Mouse (Mus musculus) adrenal gland, postnatal 14 days (tissue): ENCODE data around the gene Ugt1a10. TPM values are rescaled to one million over a fixed set of nuclear protein-coding genes. Genes with fewer than 3 reads are reported as not detected.
"Not testable (repeated sequence)": the region's sequence is repeated elsewhere in the genome, so short reads cannot be mapped to it uniquely, and the experiment has no call there.

Source experiments
- DNase-seq: peaks from one replicate; pipeline ENCODE4 v3.0.0; 2021; ENCODE audit warnings: mixed read lengths
- long read RNA-seq, 2 experiments: library from polyadenylated mRNA; stranded (forward); transcript quantifications; one replicate each; pipeline ENCODE4 v2.0.0; 2021
- total RNA-seq: library from RNA; stranded (reverse); gene quantifications from 2 replicates; pipeline ENCODE4 v1.2.3, GENCODE M21; 2021

The Ugt1a10 gene
- total RNA-seq, result 1.4 TPM in 1 of 2 replicates, not detected in the other
- long read RNA-seq, experiment 1, result 0 reads
- long read RNA-seq, experiment 2, result 0 reads

DNA sequence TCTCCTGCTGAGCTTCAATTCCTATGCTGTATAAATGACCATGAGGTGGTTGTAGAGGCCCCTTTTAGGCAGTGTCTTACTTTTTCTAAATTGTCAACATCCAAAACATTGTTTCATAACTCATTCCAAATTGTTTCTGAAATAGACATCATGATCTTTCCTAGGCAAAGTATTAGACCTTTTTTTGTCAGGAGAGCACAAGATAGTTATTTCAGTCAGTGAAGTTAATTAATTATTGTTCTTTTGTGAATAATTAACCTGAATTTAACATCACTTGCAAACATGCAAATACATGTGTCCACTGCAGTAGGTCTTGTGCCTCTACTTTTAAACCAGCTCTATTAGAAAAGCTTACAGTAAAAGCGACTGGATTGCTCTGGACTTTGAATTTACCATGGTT, at the start of gene Ugt1a10:
TSS of gene Ugt1a10 (plus strand) at position 301 of the 400 bp plus-strand sequence.
- DNase-seq, result no peak

DNA sequence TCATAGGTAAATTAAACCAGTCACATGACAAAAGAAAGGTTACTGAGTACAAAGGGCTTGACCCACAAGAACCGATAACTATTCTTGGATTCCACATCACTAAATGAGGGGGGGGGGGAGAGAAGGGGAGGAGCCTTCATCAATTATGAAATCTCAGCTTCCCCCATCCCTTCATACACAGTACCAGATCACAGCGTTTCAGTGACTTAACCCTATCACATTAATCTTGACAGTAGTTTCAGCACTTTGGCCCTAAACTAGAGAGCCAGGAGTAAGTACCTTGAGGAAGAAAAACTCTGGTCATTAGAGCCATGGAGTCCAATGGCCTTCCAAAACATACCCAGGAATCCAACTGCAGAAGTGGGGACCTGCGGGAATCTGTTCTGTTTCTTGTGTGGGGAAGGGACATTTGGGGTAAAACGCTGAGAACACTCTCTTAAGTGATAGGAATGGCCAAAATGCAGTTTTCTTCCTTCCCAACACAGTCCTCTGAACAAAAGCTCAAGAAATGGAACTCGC, 47.4 kb upstream of the Ugt1a10 start:
- DNase-seq, result no peak

DNA sequence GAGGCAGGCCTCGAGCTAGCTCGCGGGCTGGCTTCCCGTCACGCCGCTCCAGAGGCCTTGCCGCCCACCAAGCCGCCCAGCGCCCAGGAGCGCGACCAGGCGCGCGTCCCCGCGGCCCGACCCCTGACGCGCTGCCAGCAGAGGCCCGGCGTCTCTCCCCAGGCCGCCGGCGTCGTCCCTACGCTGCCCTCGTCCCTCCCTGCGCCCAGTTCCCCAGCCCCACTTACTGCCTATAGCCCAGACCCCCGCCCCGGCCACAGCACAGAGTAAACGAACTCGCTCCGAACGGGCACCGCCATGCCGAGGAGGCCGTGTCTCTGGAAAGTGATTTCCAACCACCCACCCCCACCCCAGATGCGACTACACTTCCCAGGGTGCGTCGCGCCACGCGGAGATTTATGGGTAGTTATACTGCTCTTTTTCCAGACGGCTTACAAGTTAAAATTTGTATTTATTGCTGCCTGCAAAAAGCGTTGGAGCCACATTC, 46.9 kb upstream of the Ugt1a10 start, which contains the start of gene Usp40:
TSS of gene Usp40 (minus strand) at position 341 of the 487 bp plus-strand sequence.
- DNase-seq, result peak; percentile 85

DNA sequence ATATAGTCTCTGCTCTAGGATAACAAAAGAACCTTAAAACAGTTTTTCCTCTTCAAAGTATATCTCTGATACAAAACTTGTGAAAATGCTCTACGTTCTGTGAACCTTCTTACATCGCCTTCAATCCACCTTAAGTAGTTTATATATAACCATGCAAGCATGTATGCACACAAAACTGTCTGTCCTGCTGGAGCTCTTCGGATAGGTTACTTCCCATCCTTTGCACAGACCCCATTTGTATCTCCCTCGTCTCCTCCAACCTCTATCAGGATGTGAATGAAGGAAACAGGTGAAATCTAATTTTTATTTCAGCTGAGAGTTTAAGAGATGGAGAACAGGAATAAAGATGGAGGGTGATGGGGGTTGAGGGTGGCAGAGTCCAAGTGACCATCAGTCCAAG, 46.5 kb upstream of the Ugt1a10 start:
- DNase-seq, result no peak

DNA sequence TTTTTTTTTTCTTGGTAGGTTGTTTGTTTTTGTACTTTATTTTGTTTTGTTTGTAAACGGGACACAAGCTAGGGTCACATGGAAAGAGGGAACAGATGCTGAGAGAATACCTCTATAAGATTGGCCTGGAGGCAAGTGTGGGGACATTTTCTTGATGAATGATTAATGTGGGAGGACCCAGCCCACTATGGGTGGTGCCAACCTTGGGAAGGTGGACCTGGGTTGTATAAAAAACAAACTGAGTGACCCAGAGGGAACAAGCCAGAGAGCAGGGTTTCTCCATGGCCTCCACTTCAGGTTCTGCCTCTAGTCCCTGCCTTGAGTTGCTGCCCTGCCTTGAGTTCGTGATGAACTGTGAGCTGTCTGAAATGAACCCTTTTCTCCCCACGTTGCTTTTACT, 45.7 kb upstream of the Ugt1a10 start:
- DNase-seq, result no peak

DNA sequence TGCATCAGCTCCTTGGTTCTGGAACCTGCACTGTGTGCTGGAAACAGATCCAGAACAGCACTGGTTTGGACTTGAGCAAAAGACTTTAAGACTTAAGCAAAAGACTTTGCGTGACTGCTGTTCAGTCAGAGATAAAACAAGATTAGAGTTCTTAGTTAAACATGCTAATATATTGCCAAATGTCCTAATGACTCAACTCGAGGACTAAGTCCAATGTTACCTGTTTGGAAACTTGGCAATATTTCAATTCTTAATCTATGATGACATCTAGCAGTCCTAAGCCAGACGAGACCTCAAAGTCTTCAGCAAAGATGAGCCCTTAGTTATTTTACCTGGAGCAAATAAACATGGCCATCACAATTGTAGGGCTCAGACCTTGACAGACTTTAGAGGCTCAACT, 41.5 kb upstream of the Ugt1a10 start:
- no peak for DNase-seq

DNA sequence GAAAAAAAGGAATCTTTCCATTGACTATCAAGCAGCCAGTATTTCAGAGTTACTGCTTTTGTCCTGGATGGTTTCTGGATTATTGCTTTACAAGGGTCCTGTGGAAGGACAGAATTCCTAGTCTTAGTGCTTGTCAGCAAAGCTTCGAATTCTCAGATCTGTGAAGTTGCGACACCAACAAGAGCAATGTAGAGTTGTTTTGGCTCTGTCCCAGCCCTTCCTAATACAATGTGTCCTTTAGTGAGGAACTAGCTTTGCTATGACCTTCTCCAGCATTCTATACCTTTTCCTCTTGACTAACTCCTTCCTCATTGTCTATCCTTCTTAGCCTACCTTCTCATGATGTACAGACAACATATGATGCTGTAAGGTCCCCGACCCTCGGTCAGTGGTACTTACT, 41.0 kb upstream of the Ugt1a10 start:
- DNase-seq, result no peak

DNA sequence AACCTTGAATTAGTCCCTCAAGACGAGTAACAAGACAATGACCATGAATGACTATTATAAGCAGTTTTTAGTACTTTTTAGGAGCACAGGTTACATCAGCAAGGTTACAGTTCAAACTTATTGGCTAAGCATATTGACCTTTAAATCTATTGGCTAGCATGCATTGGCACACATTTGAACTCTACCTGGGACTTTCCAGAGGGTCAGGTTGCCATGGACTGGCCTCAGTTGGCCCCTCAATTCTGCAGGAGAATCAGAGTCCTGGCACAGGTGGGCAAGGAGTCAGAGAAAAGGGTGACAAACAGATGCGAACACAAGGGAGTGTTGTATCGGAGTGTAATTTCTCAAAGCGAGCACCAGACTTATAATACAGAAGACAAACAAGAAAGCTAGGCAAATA, 40.5 kb upstream of the Ugt1a10 start:
- DNase-seq, result no peak

DNA sequence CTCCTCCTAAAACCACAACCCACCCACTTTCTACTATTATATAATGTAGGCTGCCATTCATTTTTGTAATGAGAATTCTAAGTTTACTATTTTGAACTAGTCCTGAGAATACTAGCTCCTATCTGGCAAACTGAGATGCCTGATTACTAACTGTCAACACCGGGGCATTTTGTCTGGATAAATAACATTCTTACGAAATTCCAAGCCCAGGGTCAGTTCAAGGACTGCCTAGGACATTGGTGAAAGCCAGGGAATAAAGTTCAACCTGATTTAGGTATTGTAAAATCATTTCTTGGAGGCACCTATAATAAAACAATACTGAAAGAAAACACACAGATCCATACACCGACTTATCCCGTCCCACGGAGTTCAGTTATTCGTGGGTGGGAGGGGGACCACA, 39.8 kb upstream of the Ugt1a10 start:
- no peak for DNase-seq

DNA sequence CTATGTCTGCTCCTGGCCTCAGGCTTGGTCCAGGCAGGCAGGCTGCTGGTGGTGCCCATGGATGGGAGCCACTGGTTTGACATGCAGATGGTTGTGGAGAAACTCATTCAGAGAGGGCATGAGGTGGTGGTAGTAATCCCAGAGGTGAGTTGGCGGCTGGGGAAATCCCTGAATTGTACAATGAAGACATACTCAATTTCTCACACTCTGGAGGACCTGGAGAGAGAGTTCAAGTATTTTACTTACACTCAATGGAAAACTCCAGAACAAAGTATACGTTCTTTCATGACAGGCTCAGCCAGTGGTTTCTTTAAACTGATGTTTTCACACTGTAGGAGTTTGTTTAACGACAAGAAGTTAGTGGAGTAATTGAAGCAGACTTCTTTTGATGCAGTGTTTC, 29.9 kb upstream of the Ugt1a10 start:
- DNase-seq, result not testable (repeated sequence)

DNA sequence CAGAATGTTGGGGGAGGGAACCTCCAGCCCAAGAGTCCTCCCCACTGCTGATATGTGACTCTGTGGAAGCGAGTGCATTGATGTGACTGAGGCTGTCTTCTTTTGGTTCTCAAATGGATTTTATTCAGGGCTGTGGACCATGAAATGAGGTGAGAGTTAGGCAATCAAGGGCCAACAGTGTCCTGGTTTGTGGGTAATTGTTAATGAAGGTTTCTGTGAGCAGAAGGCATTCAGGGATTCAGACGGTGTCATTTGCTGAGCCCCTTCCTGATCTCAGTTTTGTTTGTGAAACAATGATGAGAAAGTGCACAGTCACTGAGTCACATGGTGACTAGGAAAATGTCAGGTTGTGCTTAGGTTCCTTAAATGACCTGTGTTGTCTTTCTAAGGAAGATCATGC, 12.1 kb upstream of the Ugt1a10 start:
- DNase-seq, result not testable (repeated sequence)

DNA sequence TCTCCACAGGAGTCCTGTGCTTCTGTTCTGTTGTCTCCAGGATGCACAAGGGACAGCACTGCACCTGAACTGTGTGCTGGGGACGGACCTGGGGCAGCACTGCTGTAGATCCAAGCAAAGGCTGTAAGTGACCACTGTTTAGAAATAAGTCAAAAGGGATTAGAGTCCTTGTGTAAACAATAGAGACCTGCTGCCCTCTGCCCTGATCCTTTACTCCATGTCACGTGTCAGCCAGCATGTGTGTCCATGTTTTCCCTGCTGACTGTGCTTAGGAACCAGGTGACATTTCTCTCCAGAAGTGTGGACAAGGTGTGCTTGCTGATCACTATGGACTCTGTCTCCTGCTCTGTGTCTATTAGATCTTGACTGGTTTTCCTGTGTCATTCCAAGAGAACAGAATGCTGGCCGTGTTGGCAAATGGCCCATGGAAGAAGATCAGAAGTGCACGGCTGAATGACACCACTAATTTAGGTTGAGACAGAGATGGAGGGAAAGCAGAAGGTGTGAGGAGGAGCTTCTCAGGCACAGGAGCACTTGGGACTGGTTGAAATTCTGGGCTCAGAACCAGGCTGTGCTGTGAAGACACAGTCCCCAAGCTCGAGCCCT, 10.3 kb upstream of the Ugt1a10 start:
- not testable (repeated sequence) for DNase-seq

DNA sequence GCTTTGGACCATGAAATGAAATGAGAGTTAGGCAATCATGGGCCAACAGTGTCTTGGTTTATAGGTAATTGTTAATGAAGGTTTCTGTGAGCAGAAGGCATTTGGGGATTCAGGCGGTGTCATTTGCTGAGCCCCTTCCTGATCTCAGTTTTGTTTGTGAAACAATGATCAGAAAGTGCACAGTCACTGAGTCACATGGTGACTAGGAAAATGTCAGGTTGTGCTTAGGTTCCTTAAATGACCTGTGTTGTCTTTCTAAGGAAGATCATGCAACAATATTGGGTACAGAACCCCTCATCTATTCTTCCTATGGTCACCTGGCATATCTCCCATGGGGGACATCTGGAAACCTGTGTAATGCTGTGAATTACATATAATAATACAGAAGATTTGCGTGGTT, 7.8 kb upstream of the Ugt1a10 start:
- DNase-seq, result not testable (repeated sequence)

DNA sequence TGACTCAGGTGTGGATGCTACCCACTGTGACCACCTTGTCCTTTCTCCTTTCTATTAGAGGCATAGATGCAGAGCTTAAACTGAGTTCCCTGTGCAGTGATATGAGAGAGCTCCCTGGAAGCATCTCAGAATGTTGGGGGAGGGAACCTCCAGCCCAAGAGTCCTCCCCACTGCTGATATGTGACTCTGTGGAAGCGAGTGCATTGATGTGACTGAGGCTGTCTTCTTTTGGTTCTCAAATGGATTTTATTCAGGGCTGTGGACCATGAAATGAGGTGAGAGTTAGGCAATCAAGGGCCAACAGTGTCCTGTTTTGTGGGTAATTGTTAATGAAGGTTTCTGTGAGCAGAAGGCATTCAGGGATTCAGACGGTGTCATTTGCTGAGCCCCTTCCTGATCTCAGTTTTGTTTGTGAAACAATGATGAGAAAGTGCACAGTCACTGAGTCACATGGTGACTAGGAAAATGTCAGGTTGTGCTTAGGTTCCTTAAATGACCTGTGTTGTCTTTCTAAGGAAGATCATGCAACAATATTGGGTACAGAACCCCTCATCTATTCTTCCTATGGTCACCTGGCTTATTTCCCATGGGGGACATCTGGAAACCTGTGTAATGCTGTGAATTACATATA, 11.4 kb downstream of the Ugt1a10 start:
- not testable (repeated sequence) for DNase-seq

DNA sequence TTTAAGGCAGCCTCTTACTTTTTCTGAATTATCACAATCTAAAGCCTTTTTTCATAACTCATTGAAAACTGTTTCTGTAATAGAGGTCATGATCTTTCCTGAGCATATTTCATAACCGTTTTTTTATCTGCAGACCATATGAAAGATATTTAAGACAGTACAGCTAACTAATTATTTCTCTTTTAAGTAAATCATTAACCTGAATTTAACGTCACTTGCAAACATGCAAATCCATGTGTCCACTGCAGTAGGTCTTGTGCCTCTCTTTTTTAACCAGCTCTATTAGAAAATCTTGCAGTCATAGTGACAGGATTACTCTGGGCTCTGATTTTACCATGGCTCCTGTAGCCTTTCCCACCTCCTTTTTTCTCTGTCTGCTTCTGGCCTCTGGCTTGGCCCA, 15.3 kb downstream of the Ugt1a10 start, which contains the start of gene Ugt1a9:
TSS of gene Ugt1a9 (plus strand) at position 306 of the 400 bp plus-strand sequence.
- no peak for DNase-seq

DNA sequence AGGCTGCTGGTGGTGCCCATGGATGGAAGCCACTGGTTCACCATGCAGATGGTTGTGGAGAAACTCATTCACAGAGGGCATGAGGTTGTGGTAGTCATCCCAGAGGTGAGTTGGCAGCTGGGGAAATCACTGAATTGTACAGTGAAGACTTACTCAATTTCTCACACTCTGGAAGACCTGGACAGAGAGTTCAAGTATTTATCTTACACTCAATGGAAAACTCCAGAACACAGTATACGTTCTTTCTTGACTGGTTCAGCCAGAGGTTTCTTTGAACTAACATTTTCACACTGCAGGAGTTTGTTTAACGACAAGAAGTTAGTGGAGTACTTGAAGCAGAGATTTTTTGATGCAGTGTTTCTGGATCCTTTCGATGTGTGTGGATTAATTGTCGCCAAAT, 15.7 kb downstream of the Ugt1a10 start:
- DNase-seq, result no peak

DNA sequence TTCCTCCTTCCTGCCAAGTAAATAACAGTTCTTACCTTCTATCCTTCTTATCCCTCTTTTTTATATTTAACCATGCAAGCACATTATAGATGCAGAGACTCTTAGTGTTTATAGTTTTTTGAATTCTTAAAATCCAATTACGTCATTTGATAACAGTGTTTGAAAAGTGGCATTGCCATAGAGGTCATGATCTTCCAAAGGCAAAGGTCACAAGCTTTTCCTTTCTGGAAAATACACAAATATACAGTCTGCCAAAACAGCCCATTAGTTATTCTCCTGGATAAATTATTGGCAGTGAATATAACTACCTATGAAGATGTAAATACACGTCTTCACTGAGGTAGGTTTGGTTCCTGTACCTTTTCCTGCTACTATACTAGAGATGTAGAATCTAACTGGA, 19.3 kb downstream of the Ugt1a10 start:
- no peak for DNase-seq

DNA sequence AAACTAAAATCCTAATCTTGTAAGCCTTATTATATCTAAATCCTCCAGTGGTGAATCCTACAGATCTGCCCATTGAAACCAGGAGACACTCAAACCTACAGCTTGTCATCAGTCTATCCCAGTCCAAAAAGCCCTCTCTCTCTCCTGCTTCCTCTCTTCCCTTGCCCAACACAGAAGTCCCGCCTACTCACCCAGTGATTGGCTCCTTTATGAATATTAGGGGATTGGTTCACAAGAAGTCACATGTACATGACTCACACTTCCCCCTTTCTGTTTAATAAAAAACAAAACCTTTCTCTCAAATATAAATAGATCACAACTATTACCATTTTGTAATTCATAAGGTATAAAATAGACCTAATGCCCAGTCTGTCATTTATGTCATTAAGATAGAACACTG, 21.9 kb downstream of the Ugt1a10 start:
- DNase-seq, result no peak

DNA sequence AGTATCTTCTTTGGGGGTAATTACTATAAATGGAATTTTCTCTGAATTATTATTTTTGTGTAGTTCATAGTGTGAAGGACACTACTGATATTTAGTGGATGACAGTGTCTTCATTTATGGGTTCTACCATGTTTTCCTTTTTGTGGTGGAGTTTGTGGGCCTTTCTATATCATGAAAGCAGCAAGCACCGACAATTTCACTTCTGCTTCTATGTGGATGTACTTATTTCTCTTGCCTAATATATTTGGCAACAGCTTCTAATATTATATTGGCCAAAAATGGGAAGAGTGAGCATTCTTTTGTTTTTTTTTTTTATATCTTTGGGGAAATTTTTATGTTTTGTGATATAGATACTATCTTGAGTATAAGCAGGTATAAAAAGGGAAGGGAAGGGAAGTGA, 26.5 kb downstream of the Ugt1a10 start:
- DNase-seq, result no peak

DNA sequence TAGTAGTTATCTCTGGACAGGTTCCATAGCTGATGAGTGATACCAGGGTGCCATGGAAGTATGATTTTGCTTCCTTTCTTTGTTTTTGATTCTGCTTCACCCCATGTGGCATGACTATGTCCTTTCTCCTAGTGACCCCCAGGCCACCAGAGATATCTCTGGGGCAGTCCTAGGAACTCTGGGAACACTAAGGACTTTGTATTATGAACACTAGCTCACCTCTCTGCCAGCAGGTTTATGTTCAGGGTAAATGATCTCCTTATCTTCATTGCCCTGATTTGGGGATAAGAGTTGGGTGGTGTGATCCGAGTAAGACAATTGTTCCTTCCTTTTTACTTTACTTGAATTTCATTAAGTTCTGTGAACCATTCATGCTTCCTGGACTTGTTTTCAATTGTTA, 30.9 kb downstream of the Ugt1a10 start:
- DNase-seq, result no peak

DNA sequence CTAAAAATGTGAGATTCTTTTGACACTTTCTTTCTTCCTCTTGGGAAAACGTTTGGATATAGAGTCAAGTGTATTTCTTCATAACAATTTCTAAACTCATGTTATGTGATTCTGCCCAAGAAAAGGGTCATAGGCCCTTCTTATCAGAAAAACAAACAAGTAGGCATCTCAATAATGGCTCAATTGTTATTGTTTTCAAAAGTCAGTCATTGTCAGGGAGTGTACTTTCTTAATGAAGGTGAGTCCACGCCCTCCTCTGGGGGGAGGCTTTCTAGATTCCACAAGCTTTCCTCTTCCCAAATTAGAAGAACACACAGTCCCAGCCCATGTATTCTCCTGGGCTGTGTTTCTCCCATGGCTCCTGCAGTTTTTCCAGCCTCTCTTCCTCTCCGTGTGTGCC, 32.3 kb downstream of the Ugt1a10 start, which contains the start of gene Ugt1a8:
TSS of gene Ugt1a8 (plus strand) at position 301 of the 400 bp plus-strand sequence.
- DNase-seq, result peak; percentile 22

DNA sequence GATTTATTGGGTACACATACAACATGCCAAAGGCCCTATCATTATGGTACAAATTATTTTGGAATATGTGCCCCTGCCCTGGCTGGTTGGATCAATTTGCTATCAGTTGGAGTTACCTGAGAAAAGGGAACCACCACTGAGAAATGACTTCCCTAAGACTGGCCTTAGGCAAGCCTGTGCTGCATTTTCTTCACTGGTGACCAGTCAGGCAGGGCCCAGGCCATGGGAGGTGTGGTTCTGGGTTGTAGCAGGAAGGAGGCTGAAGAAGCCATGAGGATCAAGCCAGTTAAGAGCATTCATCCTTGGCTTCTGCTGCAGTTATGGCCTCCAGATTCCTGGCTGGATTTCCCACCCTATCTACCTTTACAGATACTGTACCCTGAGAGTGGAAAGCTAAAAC, 37.2 kb downstream of the Ugt1a10 start:
- DNase-seq, result no peak

DNA sequence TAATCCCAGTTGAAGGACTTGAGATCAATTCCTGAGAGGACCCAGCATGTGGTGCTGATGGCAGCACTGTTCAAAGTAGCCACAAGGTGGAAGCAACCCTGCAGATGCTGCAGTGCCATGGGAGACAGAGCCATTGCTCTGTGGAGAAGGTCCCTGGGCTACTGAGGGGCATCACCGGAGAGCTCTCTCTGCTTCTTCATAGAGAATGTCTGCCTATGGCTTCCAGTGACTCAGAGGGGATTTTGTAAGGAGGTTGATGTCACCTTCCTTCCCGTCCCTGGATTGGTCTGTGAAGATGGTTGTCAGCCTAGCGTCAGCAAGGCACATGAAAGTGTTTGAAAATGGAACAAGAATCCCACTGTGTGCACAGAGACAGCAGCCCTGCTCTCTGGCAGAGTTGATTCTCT, 39.1 kb downstream of the Ugt1a10 start:
- DNase-seq, result peak; percentile 24
